Mouse (Mus musculus): ENCODE results near the gene Slc35g2.

The Slc35g2 gene

GRCm38 (mm10) chr9:100560251-100560890, 10.5 kb downstream of the Slc35g2 start:
- DNase-seq (ENCODE audit: low spot score in 2 of 2): peak; percentile 5 to 22

- no peak for DNase-seq (ENCODE audit: low spot score in 2 of 2)
Measured at GRCm38 (mm10) chr9:100558991-100559390, 11.9 kb downstream of the Slc35g2 start.

DNA sequence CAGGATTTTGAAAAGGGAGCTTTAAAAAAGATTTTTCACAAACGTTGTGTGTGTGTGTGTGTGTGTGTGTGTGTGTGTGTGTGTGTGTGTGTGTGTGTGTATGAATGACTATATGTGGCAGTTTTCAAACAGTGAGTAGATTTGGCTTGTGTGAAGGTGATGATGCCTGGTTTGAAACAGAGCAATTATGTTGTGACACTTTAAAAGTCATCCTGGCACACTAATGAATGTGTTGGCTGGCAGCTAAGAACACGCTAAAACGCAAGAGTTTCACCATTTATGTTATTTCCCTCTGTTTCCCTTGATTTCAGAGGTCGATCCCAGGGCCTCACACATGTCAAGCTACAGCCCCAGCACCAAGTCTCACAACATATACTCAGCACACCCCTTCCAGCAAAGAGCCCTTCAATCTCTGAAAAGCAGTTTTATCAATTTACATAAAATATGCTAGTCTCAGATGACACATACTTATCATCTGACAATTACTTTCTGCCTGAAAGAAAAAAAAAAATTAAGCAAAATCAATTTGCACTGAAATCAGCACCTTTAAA, 12.8 kb downstream of the Slc35g2 start:
- DNase-seq (ENCODE audit: low spot score in 2 of 2): no peak

DNA sequence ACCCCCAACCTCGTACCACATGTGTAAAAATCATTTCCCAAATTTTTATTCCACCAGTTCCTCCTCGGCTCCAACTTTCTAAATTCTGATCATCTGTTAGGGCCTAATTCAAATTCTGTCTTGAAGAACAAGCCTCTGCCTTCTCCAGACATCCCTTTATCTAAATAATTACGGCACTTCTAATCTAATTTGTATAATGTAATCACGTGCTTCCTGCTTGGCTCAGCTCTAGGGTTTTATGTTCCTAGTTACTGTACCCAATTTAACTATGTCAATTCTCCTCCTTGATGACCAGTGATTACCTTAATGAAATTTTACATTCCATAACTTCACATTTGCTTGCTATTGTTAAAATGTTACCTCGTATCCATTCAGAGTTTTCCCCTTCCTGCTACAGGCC, 15.2 kb downstream of the Slc35g2 start:
- DNase-seq (ENCODE audit: low spot score in 2 of 2): no peak

GRCm38 (mm10) chr9:100548313-100548712, 22.6 kb downstream of the Slc35g2 start:
- DNase-seq (ENCODE audit: low spot score in 2 of 2): no peak

GRCm38 (mm10) chr9:100546594-100546910, 24.3 kb downstream of the Slc35g2 start:
- DNase-seq (ENCODE audit: low spot score in 2 of 2): peak in 1 of 2 experiments; percentile 9

GRCm38 (mm10) chr9:100545715-100546593, 24.9 kb downstream of the Slc35g2 start, which contains the start of gene Nck1:
Gene Nck1 (minus strand): TSS chr9:100546134.
- DNase-seq (ENCODE audit: low spot score in 2 of 2): peak; percentile 99 to 100

DNA sequence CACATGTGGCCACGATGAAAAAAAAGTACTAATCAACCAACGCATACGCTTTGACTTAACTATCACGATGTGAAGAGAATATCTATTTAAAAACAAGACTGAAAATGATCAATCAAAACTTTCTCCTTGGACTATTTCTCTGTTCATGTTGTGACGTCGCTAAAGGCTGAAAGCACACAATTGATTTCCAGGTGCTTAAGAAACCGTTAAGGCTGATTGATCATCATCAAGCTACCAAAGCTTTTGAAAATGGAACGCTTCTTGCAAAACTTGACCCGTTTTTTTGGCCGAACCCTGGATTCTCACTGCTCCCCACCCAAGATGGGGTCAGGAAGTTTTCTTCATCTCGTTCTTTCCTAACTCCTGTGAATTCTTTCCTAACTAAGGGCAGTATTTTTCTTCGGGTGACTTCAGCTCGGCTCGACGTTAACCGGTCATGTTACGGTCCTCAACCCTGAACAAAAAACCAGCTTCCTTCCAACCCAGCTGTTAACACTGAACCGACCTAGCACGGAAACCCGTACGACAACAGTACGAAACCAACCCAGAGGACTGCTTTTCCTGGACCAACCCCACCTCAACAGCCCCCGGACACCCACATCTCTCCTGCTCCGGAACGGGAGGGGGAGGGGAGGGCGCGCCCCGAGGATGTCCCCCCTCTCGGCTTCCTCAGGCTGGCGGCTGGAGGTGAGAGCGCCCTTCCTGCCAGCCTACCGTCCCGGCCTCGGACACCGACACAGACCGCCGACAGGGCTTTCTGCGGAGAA, 25.8 kb downstream of the Slc35g2 start:
- peak; percentile 21 to 51 for DNase-seq (ENCODE audit: low spot score in 2 of 2)

DNA sequence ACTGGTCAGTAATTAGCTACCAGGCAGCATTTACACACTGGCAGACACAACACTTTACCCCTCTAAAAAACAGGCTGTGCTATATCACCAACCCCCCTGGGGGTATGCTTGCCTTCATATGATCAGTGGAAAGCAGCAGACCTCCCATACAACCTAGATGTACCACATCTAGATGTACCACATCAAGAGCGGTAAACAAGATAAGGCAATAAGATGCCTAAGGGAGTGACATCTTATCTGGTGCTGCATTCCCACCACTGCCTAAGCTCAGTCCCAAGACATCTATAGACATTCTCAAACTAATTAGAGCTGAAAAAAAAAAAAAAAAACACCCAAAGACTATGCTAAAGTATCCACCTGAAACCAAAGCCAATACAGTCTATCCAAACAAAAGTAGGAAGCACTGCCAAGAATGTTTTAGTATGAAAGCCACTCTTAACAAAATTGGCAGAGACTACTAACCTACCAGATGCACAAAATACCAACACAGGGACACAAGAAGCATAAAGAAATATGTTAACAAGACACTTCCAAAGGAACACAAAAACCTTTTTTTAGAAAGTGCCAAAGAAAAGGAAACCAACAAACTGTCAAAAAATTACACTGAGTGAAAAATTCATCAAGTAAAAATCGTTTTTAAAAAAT, 35.1 kb downstream of the Slc35g2 start:
- DNase-seq (ENCODE audit: low spot score in 2 of 2): no peak

GRCm38 (mm10) chr9:100534686-100535085, 36.2 kb downstream of the Slc35g2 start:
- DNase-seq (ENCODE audit: low spot score in 2 of 2): no peak

DNA sequence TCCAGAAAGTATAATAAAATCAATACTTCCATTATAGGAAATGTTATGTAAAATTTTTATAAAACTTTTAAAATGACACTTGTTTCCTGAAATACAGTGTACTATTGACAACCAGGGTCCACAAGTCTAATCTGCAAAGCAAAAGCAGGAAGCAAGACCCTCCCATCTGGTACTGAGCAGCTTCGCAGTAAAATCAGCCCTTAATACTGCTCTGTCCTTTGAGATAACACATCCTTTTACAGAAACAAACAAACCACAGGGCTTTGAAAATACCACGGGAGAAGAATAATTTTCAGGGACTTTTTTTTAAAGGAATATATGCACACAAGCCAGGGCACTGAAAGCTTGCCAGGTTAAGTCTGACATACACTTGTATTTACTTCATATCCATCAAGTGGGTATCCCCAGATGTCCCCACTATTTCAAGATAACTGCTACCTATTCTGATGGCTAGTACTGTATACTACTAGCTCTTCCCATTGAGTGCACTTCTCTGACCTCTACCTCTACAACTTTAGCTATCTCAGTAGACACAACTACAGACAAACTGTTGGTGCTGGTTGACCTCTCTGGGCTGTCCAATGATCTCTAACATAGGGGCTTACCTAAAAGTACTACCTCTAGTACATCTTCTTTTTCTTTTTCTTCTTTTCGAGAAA, 37.9 kb downstream of the Slc35g2 start:
- DNase-seq (ENCODE audit: low spot score in 2 of 2): no peak

DNA sequence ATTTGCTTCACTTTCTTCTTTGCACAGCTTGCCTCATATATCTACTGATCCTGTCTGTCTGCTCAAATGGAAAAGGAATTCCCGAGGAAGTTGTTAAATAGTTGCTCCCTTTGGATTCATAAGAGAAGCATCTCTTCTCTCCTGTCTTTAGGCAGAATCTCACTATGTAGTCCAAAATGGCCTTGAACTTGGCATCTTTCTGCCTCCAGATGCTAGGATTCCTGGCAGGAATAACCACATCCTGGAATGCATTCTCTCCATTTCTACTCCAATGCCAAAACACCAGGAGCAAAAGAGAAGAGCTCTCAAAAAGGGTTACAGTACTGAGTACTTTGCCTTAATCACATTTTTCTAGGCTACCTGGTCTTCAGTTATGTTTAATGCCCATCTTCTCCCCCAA, 39.6 kb downstream of the Slc35g2 start:
- DNase-seq (ENCODE audit: low spot score in 2 of 2): no peak

GRCm38 (mm10) chr9:100525225-100525624, 45.7 kb downstream of the Slc35g2 start:
- DNase-seq (ENCODE audit: low spot score in 2 of 2): no peak

DNA sequence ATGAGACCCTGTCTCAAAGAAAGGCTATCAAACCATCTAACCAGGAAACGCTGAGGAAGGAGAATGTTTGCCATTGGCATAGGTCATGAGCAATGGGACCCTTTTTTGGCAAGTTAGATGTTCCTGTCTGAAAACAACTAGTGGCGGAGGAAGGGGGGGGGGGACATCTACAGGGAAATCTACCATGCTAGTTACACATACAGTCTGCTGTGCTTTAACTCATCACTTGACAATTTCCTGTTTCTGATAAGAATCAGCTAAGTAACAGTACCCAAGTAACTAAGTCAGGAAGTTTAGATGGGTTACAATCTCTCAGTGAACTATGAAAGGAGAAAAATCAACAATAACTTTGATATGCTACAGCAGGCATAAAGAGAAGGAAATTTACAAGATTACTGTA, 48.9 kb downstream of the Slc35g2 start:
- no peak for DNase-seq (ENCODE audit: low spot score in 2 of 2)

DNA sequence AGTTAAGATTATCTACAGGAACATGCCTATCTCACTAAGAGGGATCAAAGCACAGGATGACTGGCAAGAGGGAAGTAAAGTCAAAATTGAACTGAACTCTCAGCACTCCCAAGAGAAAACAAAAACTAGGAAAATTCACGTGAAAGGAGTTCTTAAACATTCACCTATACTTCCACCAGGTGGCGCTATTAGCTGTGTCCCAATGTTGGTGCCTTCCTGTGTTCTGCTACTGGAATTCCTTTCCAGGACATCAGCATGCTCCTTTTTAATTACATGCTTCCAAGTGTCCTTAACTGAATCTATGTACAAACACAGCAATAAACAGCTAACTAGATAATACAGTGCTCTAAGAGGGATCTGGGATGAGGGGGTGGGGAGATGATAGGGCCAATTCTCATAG, 50.3 kb downstream of the Slc35g2 start:
- peak; percentile 37 to 51 for DNase-seq (ENCODE audit: low spot score in 2 of 2)

- no peak for DNase-seq (ENCODE audit: low spot score in 2 of 2)
Measured at GRCm38 (mm10) chr9:100520012-100520411, 50.9 kb downstream of the Slc35g2 start.

DNA sequence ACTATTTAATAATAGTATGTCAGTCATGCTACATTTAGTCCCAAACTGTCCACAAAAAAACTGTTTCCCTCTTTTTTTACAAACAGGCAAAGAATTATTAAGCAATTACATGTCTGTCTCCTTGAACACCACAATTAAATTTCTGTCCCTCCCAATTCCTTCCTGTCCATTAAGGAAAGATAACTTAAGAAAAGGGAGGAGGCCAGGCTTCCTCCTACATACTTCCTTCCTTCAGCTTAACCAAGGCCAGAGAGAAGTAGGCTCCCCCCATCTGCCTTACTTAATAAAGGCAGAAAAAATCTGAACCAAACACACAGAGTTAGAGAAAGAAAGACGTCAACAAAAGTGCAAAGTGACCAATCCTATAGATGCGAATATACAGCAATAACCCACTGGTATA, 63.3 kb downstream of the Slc35g2 start:
- no peak for DNase-seq (ENCODE audit: low spot score in 2 of 2)

DNA sequence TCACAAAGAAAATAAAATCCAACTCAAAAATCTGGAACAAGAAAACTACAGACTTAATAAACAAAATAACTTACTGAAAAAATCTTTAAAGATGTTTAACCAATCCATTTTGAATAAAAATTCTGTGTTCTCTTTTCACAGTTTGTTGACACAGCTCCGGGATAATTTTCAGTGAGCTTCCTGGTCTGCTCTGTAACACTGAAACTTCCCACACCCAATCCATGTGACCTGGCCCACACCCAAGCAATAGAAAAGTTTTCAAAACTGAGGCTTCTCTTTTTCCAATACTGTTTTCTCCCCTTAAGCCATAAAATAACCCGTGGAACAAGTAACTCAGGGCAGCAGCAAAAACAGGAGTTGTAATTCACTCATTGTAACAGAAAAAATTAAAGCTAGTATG, 64.2 kb downstream of the Slc35g2 start:
- DNase-seq (ENCODE audit: low spot score in 2 of 2): no peak

GRCm38 (mm10) chr9:100505498-100505897, 65.4 kb downstream of the Slc35g2 start:
- no peak for DNase-seq (ENCODE audit: low spot score in 2 of 2)

Data from right cerebral cortex, adult 2 months (tissue).